9 mouse cellular contexts compared by ENCODE assay signal in genomic region chr4:135203806-135204560, GRCm38 (mm10).
DNase-seq lines count a peak whose midpoint lies in the region; ATAC-seq and TF ChIP-seq lines count a peak whose summit lies in the region.
"Had no signal": no experiment of that assay in that cellular context is flagged by ENCODE, and none has a peak within 500 bp of the region (broad histone marks: within the 10 kb centered on the region; RNA-seq: fewer than 3 reads in every experiment).

No protein-coding gene starts in this region.

- peaks cover 35% of the 10 kb centered on the region for H3K4me1 ChIP-seq in thymus, adult 2 months (replicated peaks; ENCODE audit: control insufficient read depth, insufficient read depth, low read length)
- H3K4me1 ChIP-seq in liver, embryonic 12.5 days: peaks cover 34% of the 10 kb centered on the region
- H3K4me1 ChIP-seq in stomach, embryonic 16.5 days (ENCODE audit: control insufficient read depth, insufficient read depth, low read length): peaks cover 6% of the 10 kb centered on the region; the same call in 1 of the 2 replicates

- ATAC-seq in liver, embryonic 12.5 days: no peak
- no peak for ATAC-seq in stomach, embryonic 16.5 days (ENCODE audit: insufficient read depth, low FRiP score)
- no peak for ATAC-seq in megakaryocyte progenitor cell, adult 5-6 weeks (replicated peaks; ENCODE audit: poor library complexity)

- intact Hi-C loops in left cerebral cortex, postnatal 25 days (cut with DNase I): loop anchor here (5.0 kb wide), 1 partner anchor 52 kb away; no protein-coding TSS in a partner anchor

- no peak for TF ChIP-seq CTCF in thymus, adult 2 months (IDR thresholded peaks at IDR 0.05; ENCODE audit: borderline replicate concordance, control insufficient read depth, extremely low read depth, insufficient read depth, low read length, poor library complexity)

- peak; percentile 48 to 77 for DNase-seq in adrenal gland, adult (ENCODE audit: inconsistent age in 2 of 2, low spot score in 1 of 2)
- no peak for DNase-seq in adrenal gland, adult 18-20 months (ENCODE audit: low spot score in 2 of 2)
- peak; percentile 17 for DNase-seq in thymus, adult 2 months
- DNase-seq in thymus, postnatal 14 days: no peak
- no peak for DNase-seq in left cerebral cortex, postnatal 25 days (ENCODE audit: low spot score in 2 of 2)
- DNase-seq: cerebellum, adult 9-11 months had no signal

- H3K4me2 ChIP-seq in liver, embryonic 12.5 days: peak overlapping the region; percentile 65
- H3K4me2 ChIP-seq in stomach, embryonic 16.5 days (ENCODE audit: low read depth, low read length): peak overlapping the region; percentile 83

- no peaks in the 10 kb centered on the region for H3K36me3 ChIP-seq in thymus, adult 2 months (ENCODE audit: control insufficient read depth, insufficient read depth, low read length)
- no peaks in the 10 kb centered on the region for H3K36me3 ChIP-seq in liver, embryonic 12.5 days
- H3K36me3 ChIP-seq in stomach, embryonic 16.5 days (ENCODE audit: control insufficient read depth, insufficient read depth, low read length): no peaks in the 10 kb centered on the region

- 29% methylated on average over 17 of the region's 17 CpGs for WGBS in thymus, adult 2 months
- WGBS in liver, embryonic 12.5 days (ENCODE audit: insufficient replicate concordance): 24% methylated on average over 17 of the region's 17 CpGs
- 13% methylated on average over 17 of the region's 17 CpGs for WGBS in stomach, embryonic 16.5 days

- H3K9ac ChIP-seq in liver, embryonic 12.5 days: peak overlapping the region; percentile 22; the same call in 1 of the 2 replicates
- peak overlapping the region; percentile 54; the same call in 1 of the 2 replicates for H3K9ac ChIP-seq in stomach, embryonic 16.5 days (ENCODE audit: low read length)

- H3K4me3 ChIP-seq in thymus, adult 2 months (ENCODE audit: control insufficient read depth, insufficient read depth, low read length): 0 out of 2 replicates have a peak overlapping the region, but pooled peaks have one; percentile 12
- peak overlapping the region; percentile 42 for H3K4me3 ChIP-seq in liver, embryonic 12.5 days
- H3K4me3 ChIP-seq in stomach, embryonic 16.5 days (replicated peaks; ENCODE audit: low read length): peak overlapping the region; percentile 42

- TF ChIP-seq POLR2A in thymus, adult 2 months (IDR thresholded peaks at IDR 0.05; ENCODE audit: control insufficient read depth, extremely low read depth, insufficient read depth, low read length, poor library complexity): no peak

- peak overlapping the region; percentile 55; the same call in 1 of the 2 replicates for H3K27ac ChIP-seq in thymus, adult 2 months (ENCODE audit: control insufficient read depth, insufficient read depth, low read length)
- H3K27ac ChIP-seq in liver, embryonic 12.5 days: no peak overlapping the region
- H3K27ac ChIP-seq in stomach, embryonic 16.5 days (ENCODE audit: low read length): no peak overlapping the region

- no peaks in the 10 kb centered on the region for H3K9me3 ChIP-seq in liver, embryonic 12.5 days (replicated peaks)
- H3K9me3 ChIP-seq in stomach, embryonic 16.5 days (replicated peaks; ENCODE audit: control insufficient read depth, low read length): no peaks in the 10 kb centered on the region

- no peaks in the 10 kb centered on the region for H3K27me3 ChIP-seq in thymus, adult 2 months (ENCODE audit: control insufficient read depth, insufficient read depth, low read length)
- peaks cover 29% of the 10 kb centered on the region for H3K27me3 ChIP-seq in liver, embryonic 12.5 days (replicated peaks)
- H3K27me3 ChIP-seq in stomach, embryonic 16.5 days (ENCODE audit: control insufficient read depth, insufficient read depth, low read length): peaks cover 10% of the 10 kb centered on the region; the same call in 1 of the 2 replicates

Comparison
In these comparisons a context has a peak if more than half of its experiments do, and no peak if none do; other contexts are left out.
1. DNase-seq: peak in adrenal gland, adult (2 of 2) and thymus, adult 2 months (single experiment); none in adrenal gland, adult 18-20 months (0 of 2), thymus, postnatal 14 days (single experiment) and left cerebral cortex, postnatal 25 days (0 of 2).
2. Peak in every context shown above with its lines, with median percentiles within 50 percentile points of each other: H3K4me3 ChIP-seq.